Mouse (Mus musculus) limb, embryonic 14.5 days (tissue): ENCODE data around the gene Dhx30. TPM values are rescaled to one million over a fixed set of nuclear protein-coding genes. Genes with fewer than 3 reads are reported as not detected.
"Not testable (repeated sequence)": the region's sequence is repeated elsewhere in the genome, so short reads cannot be mapped to it uniquely, and the experiment has no call there.

ENCODE experiments used
- ATAC-seq: fragments of 200-750 bp; cut with Nextera tagmentation; 2 replicates; pipeline ENCODE4 v1.8.0; 2017; ENCODE audit warnings: low read depth, moderate number of reproducible peaks, moderate TSS enrichment; ENCODE audit not compliant: low FRiP score
- DNase-seq: peaks from one replicate; pipeline ENCODE4 v3.0.0-alpha.2; 2015; ENCODE audit warnings: low spot score
- H3K27ac ChIP-seq: fragments of 300-500 bp; sonication (generic); replicated peaks from 2 replicates; pipeline ENCODE4 v1.5.1; 2014; ENCODE audit warnings: low read depth, mild to moderate bottlenecking, low read length, moderate library complexity, mixed read lengths
- H3K27me3 ChIP-seq: fragments of 300-500 bp; sonication (generic); 2 replicates; pipeline ENCODE4 v1.6.1; 2014; ENCODE audit warnings: low read length, mixed read lengths; ENCODE audit not compliant: control insufficient read depth, insufficient read depth
- H3K36me3 ChIP-seq: fragments of 300-500 bp; sonication (generic); 2 replicates; pipeline ENCODE4 v1.6.1; 2014; ENCODE audit warnings: mild to moderate bottlenecking, low read length, moderate library complexity, mixed read lengths; ENCODE audit not compliant: control insufficient read depth, insufficient read depth
- H3K4me1 ChIP-seq: fragments of 300-500 bp; sonication (generic); 2 replicates; pipeline ENCODE4 v1.6.1; 2014; ENCODE audit warnings: antibody characterized with exemption, low read length, mixed read lengths; ENCODE audit not compliant: control insufficient read depth, insufficient read depth
- H3K4me2 ChIP-seq: fragments of 300-500 bp; sonication (generic); replicated peaks from 2 replicates; pipeline ENCODE4 v1.6.1; 2014; ENCODE audit warnings: low read depth, mild to moderate bottlenecking, low read length, moderate library complexity; ENCODE audit not compliant: severe bottlenecking
- H3K4me3 ChIP-seq: fragments of 300-500 bp; sonication (generic); replicated peaks from 2 replicates; pipeline ENCODE4 v1.5.1; 2014; ENCODE audit warnings: low read length
- H3K9ac ChIP-seq: fragments of 300-500 bp; sonication (generic); 2 replicates; pipeline ENCODE4 v1.6.1; 2014; ENCODE audit warnings: mild to moderate bottlenecking, low read depth, low read length, moderate library complexity; ENCODE audit not compliant: severe bottlenecking
- H3K9me3 ChIP-seq: fragments of 300-500 bp; sonication (generic); 2 replicates; pipeline ENCODE4 v1.6.1; 2016; ENCODE audit warnings: low read length; ENCODE audit not compliant: control insufficient read depth
- POLR2A ChIP-seq: fragments of 200-500 bp; IDR thresholded peaks from 2 replicates; pipeline ENCODE4 v1.8.0; 2012; ENCODE audit warnings: inconsistent platforms, mild to moderate bottlenecking, moderate library complexity, borderline replicate concordance; ENCODE audit not compliant: insufficient read depth, insufficient read length; ENCODE audit errors: extremely low read depth
- WGBS: fragments of 180-500 bp; shearing (Covaris S2); extraction: QIAGEN DNeasy Blood & Tissue Kit; methylation state at CpG from one replicate; pipeline ENCODE4 v1.1.7; 2014; 5-methylcytosine and 5-hydroxymethylcytosine counted together
- polyA plus RNA-seq, 2 experiments: library from polyadenylated mRNA; depleted of rRNA in 1 of 2; stranded (reverse) in 1 of 2; unstranded in 1 of 2; fragments of >200 nt; fragmentation: Nextera tagmentation in 1 of 2; extraction: Ambion mirVana in 1 of 2; gene quantifications; 2 replicates each; pipeline versions ENCODE4 v1.2.1 to v1.2.3; 2012 to 2014

Gene Dhx30
- polyA plus RNA-seq (2012; rRNA removed) (121 and 132 TPM in 2 replicates), polyA plus RNA-seq (2014; fragmentation: Nextera tagmentation; extraction: Ambion mirVana) (120 and 135 TPM in 2 replicates)

DNA sequence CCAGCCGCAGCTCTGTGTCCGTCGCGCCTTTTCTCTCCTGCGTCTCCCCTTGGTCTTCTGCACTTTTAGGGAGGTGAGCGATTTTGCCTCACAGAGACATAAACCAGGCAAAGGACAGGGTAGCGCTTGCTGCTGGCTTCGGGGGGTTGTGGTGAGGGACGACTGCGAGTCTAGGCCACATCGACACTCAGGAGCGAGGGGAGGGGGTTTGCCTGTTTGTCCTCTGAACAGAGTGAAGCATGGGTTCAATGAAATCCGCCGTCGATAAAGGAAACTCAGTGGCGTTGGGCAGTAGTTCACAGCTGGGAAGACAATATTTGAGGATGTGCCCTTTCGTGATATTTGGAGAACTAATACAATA is at the start of gene Dhx30:
Gene Dhx30 (minus strand): TSS at position 52 of the 361 bp plus-strand sequence.
- Histone ChIP-seq H3K27me3 (no peaks in the 10 kb centered on the region), H3K4me2 (peak within 1 kb of the TSS; percentile 59), H3K9ac (peak within 1 kb of the TSS; percentile 94), H3K4me3 (peak within 1 kb of the TSS; percentile 87), H3K9me3 (no peaks in the 10 kb centered on the region), H3K36me3 (peaks cover 30% of the 10 kb centered on the region), H3K4me1 (0 out of 2 replicates have a peak, but pooled peaks cover 8% of the 10 kb centered on the region), H3K27ac (peak within 1 kb of the TSS; percentile 94)
- DNase-seq (no peak), ATAC-seq (0 out of 2 replicates have a peak, but pooled peaks have one; percentile 3)
- WGBS: 0% methylated on average over 17 of the region's 17 CpGs
- TF ChIP-seq POLR2A: no peak

DNA sequence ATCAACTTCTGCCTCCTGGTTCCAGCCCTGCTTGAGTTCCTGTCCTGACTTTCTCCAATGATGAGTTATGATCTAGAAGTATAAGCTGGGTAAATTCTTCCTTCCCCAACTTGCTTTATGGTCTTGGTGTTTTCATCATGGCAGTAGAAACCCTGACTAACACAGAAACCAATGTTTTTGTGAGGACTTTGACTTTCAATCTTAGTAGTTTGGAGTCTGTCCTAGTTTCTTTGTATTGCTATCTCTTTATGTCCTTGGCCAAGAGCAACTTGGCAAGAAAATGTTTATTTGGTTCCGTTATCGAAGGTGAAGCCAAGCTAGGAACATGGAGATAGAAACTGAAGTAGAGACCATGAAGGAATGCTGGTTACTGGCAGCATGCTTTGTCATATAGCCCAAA is 45.4 kb upstream of the Dhx30 start:
- Histone ChIP-seq H3K4me1 (no peaks in the 10 kb centered on the region), H3K4me2 (no peak overlapping the region), H3K9me3 (no peaks in the 10 kb centered on the region), H3K27ac (no peak overlapping the region), H3K27me3 (no peaks in the 10 kb centered on the region), H3K9ac (no peak overlapping the region), H3K4me3 (no peak overlapping the region), H3K36me3 (peaks cover 69% of the 10 kb centered on the region)
- ATAC-seq: no peak
- 95% methylated on average over 2 of the region's 2 CpGs for WGBS
- TF ChIP-seq POLR2A: no peak
- DNase-seq: no peak

DNA sequence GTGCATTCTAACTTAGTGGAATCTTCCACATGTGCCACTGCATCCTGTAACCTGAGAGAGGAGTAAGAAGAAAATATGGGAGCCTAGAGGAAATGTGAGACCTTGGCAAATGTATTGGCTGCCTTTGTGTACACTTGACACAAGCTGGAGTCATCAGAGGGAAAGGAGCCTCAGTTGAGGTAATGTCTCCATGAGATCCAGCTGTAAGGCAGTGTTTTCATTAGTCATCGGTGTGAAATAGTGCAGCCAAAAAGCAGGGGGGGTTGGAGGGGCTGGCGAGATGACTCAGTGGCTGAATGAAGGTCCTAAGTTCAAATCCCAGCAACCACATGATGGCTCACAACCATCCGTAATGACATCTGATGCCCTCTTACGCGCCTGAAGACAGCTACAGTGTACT is 44.8 kb upstream of the Dhx30 start:
- Histone ChIP-seq H3K27me3 (no peaks in the 10 kb centered on the region), H3K9ac (no peak overlapping the region), H3K36me3 (peaks cover 69% of the 10 kb centered on the region), H3K4me2 (no peak overlapping the region), H3K4me1 (no peaks in the 10 kb centered on the region), H3K4me3 (no peak overlapping the region), H3K9me3 (no peaks in the 10 kb centered on the region), H3K27ac (no peak overlapping the region)
- no peak for TF ChIP-seq POLR2A
- 94% methylated on average over 5 of the region's 5 CpGs for WGBS
- no peak for ATAC-seq
- no peak for DNase-seq

DNA sequence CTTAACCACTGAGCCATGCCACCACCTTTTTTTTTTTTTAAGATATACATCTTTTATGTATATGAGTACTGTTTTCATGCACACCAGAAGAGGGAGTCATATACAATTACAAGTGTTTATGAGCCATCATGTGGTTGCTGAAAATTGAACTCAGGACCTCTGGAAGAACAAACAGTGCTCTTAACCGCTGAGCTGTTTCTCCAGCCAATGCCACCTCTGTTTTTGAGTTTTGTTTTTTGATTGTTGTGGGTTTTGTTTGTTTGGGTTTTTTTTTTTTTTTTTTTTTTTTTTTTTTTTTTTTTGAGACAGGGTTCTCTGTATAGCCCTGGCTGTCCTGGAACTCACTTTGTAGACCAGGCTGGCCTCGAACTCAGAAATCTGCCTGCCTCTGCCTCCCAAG is 42.9 kb upstream of the Dhx30 start:
- H3K4me3 ChIP-seq, ATAC-seq, DNase-seq, H3K4me2 ChIP-seq, H3K9ac ChIP-seq, H3K4me1 ChIP-seq, H3K27ac ChIP-seq, H3K27me3 ChIP-seq, H3K9me3 ChIP-seq: not testable (repeated sequence)
- H3K36me3 ChIP-seq: peaks cover 71% of the 10 kb centered on the region
- 89% methylated on average over 2 of the region's 2 CpGs for WGBS

DNA sequence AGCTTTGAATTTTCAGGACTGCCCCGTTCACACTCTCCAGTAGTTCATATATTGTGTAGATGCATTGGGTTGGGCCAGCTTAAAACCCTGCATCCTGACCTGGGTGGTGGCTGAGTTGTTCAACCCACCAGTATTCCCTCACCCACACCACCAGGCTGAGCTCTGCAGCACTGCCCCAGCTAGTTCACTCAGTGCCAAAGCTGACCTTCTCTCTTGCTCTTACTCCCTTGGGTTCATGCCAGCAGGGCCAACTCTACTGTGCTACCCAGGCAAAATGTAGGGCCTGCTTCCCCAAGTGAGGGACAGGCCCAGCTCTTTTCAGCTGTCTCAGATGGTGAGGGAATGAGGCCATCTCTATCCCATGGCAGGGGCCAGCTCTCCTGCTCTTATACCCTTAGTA is 41.4 kb upstream of the Dhx30 start:
- ATAC-seq (no peak), DNase-seq (no peak)
- Histone ChIP-seq H3K4me2 (no peak overlapping the region), H3K4me1 (no peaks in the 10 kb centered on the region), H3K27ac (no peak overlapping the region), H3K9me3 (no peaks in the 10 kb centered on the region), H3K4me3 (no peak overlapping the region), H3K36me3 (peaks cover 72% of the 10 kb centered on the region), H3K9ac (no peak overlapping the region), H3K27me3 (no peaks in the 10 kb centered on the region)
- 93% methylated on average over 1 of the region's 1 CpGs for WGBS
- no peak for TF ChIP-seq POLR2A

DNA sequence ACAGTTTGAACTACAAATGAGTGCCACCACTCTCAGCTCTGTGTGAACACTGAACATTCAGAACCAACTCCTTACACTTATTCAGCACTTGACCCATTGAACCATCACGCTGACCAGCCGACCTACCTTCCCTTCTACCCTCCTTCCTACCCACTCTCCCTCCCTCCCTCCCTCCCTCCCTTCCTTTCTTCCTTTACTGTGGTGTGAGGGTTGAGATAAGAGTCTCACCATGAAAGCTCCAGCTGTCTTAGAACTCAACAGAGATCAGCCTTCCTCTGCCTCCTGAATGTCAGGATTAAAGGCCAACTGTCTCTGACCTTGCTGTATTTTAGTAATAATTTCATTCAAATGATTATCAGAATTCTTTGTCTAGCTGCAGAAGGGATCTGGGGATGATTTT is 31.0 kb upstream of the Dhx30 start:
- no peaks in the 10 kb centered on the region for H3K9me3 ChIP-seq
- no peak for ATAC-seq
- no peak for DNase-seq
- H3K36me3 ChIP-seq: peaks cover 83% of the 10 kb centered on the region
- 80% methylated on average over 2 of the region's 2 CpGs for whole genome bisulfite sequencing
- H3K27me3 ChIP-seq: no peaks in the 10 kb centered on the region
- TF ChIP-seq POLR2A: no peak
- H3K4me2 ChIP-seq: no peak overlapping the region
- H3K9ac ChIP-seq: no peak overlapping the region
- H3K27ac ChIP-seq: no peak overlapping the region
- H3K4me1 ChIP-seq: no peaks in the 10 kb centered on the region
- H3K4me3 ChIP-seq: no peak overlapping the region
